Mouse (Mus musculus): ENCODE data around the gene Bcl2l1.

DNA sequence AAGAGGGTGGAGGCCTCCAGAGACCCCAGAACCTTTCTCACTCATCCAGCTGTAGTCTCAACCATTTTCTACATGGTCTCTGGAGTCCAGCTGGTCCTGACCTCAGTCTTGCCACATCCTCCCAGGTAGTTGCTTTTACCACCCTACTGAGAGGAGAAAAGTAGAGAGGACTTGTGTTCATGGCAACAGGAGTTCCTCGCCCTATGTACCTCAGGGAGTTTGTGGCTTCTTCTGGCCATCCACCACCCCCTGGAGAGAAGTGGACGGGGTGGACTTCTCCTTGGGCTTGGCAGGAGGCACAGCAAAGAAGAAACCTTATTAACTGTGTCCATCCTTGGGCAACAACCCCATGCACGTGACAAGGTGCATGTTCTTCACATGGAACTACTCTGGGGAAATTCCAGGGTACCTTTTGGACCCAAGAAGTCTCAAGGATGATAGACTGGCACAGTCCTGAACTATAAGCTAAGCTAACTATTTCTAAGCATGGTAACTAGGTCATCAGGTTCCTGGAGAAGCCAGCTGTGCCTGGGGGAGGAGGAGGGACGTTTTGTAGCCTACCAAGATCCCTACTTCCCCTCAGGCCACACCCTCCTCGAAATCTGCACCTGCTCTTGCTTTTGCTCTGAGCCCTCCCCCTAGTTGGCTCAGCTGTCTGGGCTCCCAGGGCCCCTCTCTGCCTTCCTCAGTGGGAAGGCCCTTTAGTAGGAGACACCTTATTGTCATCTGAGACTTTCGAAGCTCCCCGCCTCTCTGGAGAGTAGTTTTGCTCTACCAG is 15.5 kb downstream of the Bcl2l1 start:
- no peak for TF ChIP-seq CTCF (IDR thresholded peaks at IDR 0.05; ENCODE audit: insufficient read depth, low read length)
- TF ChIP-seq POLR2A (IDR thresholded peaks at IDR 0.05; ENCODE audit: borderline replicate concordance, extremely low read depth, low read depth, low read length): no peak

Data from lung, adult 2 months (tissue).